Mouse (Mus musculus) small intestine, adult 2 months (tissue): Measurements from ENCODE around the gene Cdk2ap2. TPM values are rescaled to one million over a fixed set of nuclear protein-coding genes. Genes with fewer than 3 reads are reported as not detected.
A peak's percentile ranks its signal among the peaks of the same experiment; 100 is the strongest.

Experiments used
- H3K27ac ChIP-seq: fragments of 200-500 bp; 2 replicates; pipeline ENCODE4 v1.5.1; 2012; ENCODE audit warnings: low read depth, low read length, control low read depth, inconsistent platforms; ENCODE audit not compliant: insufficient read depth
- H3K27me3 ChIP-seq: fragments of 200-500 bp; 2 replicates; pipeline ENCODE4 v1.6.1; 2012; ENCODE audit warnings: mild to moderate bottlenecking, moderate library complexity, low read length, inconsistent platforms; ENCODE audit not compliant: control insufficient read depth, insufficient read depth
- H3K36me3 ChIP-seq: fragments of 200-500 bp; 2 replicates; pipeline ENCODE4 v1.6.1; 2012; ENCODE audit warnings: mild to moderate bottlenecking, low read length, control low read depth, inconsistent platforms; ENCODE audit not compliant: control insufficient read depth, insufficient read depth
- H3K4me1 ChIP-seq: fragments of 200-500 bp; 2 replicates; pipeline ENCODE4 v1.6.1; 2012; ENCODE audit warnings: low read length, inconsistent platforms, mixed read lengths; ENCODE audit not compliant: control insufficient read depth, insufficient read depth, insufficient read length
- H3K4me3 ChIP-seq: fragments of 200-500 bp; 2 replicates; pipeline ENCODE4 v1.5.1; 2012; ENCODE audit warnings: low read depth, mild to moderate bottlenecking, control low read depth, inconsistent platforms, low read length, moderate library complexity
- CTCF ChIP-seq: fragments of 200-500 bp; IDR thresholded peaks from 2 replicates; pipeline ENCODE4 v1.5.1; 2012; ENCODE audit warnings: low read depth, mild to moderate bottlenecking, control low read depth, inconsistent platforms, low read length, moderate library complexity, mixed read lengths; ENCODE audit not compliant: insufficient replicate concordance, insufficient read length; ENCODE audit errors: extremely low read depth
- POLR2A ChIP-seq: fragments of 200-500 bp; IDR thresholded peaks from 2 replicates; pipeline ENCODE4 v1.6.1; 2012; ENCODE audit warnings: low read depth, mild to moderate bottlenecking, control low read depth, inconsistent platforms, low read length, moderate library complexity
- WGBS: fragments of 180-500 bp; shearing (Covaris S2); methylation state at CpG from one replicate; pipeline ENCODE4 v1.1.7; 2018; 5-methylcytosine and 5-hydroxymethylcytosine counted together
- polyA plus RNA-seq: library from polyadenylated mRNA; depleted of rRNA; stranded (reverse); fragments of >200 nt; gene quantifications from 2 replicates; pipeline ENCODE4 v1.2.3, GENCODE M21; 2012

Gene Cdk2ap2
- polyA plus RNA-seq, 1 experiment: 366 TPM

- Histone ChIP-seq H3K27me3 (no peaks in the 10 kb centered on the region), H3K36me3 (peaks cover 7% of the 10 kb centered on the region; the same call in 1 of the 2 replicates), H3K4me1 (peaks cover 34% of the 10 kb centered on the region), H3K27ac (no peak overlapping the region), H3K4me3 (no peak overlapping the region)
- WGBS: 82% methylated on average over 3 of the region's 3 CpGs
- TF ChIP-seq CTCF (no peak), POLR2A (no peak)
Observed at GRCm38 (mm10) chr19:4095802-4096201, 1.2 kb upstream of the Cdk2ap2 start.

GRCm38 (mm10) chr19:4097441-4097825, 451 bp downstream of the Cdk2ap2 start:
- peak overlapping the region; percentile 88 for H3K27ac ChIP-seq
- H3K36me3 ChIP-seq: peaks cover 7% of the 10 kb centered on the region; the same call in 1 of the 2 replicates
- no peak; the same call in 1 of the 2 replicates for TF ChIP-seq POLR2A
- no peak for TF ChIP-seq CTCF
- peaks cover 35% of the 10 kb centered on the region for H3K4me1 ChIP-seq
- H3K27me3 ChIP-seq: no peaks in the 10 kb centered on the region
- peak overlapping the region; percentile 81 for H3K4me3 ChIP-seq
- 2% methylated on average over 21 of the region's 21 CpGs for WGBS

- peaks cover 33% of the 10 kb centered on the region for H3K4me1 ChIP-seq
- peak overlapping the region; percentile 24 for H3K4me3 ChIP-seq
- TF ChIP-seq POLR2A: no peak
- TF ChIP-seq CTCF: no peak
- peaks cover 10% of the 10 kb centered on the region for H3K36me3 ChIP-seq
- H3K27ac ChIP-seq: no peak overlapping the region
- WGBS: 75% methylated on average over 13 of the region's 13 CpGs
- H3K27me3 ChIP-seq: no peaks in the 10 kb centered on the region
Observed at GRCm38 (mm10) chr19:4098426-4098825, 1.4 kb downstream of the Cdk2ap2 start.

- Histone ChIP-seq H3K4me3 (peak overlapping the region; percentile 91), H3K27ac (peak overlapping the region; percentile 85), H3K4me1 (peaks cover 29% of the 10 kb centered on the region), H3K27me3 (no peaks in the 10 kb centered on the region), H3K36me3 (peaks cover 15% of the 10 kb centered on the region)
- TF ChIP-seq POLR2A: no peak
- TF ChIP-seq CTCF: peak; percentile 96
- WGBS: 2% methylated on average over 9 of the region's 9 CpGs
Observed at GRCm38 (mm10) chr19:4099056-4099455, 2.1 kb downstream of the Cdk2ap2 start.

GRCm38 (mm10) chr19:4099837-4100717, 3.1 kb downstream of the Cdk2ap2 start, which contains the start of gene Pitpnm1:
Pitpnm1 (plus strand) TSS chr19:4099998.
- Histone ChIP-seq H3K4me1 (peaks cover 26% of the 10 kb centered on the region), H3K27ac (peak within 1 kb of the TSS; percentile 90)
- WGBS: 1% methylated on average over 53 of the region's 53 CpGs

GRCm38 (mm10) chr19:4100718-4101261, 3.8 kb downstream of the Cdk2ap2 start:
- 4% methylated on average over 51 of the region's 52 CpGs for WGBS
- Histone ChIP-seq H3K4me3 (peak overlapping the region; percentile 91), H3K4me1 (peaks cover 26% of the 10 kb centered on the region), H3K27me3 (no peaks in the 10 kb centered on the region), H3K36me3 (peaks cover 29% of the 10 kb centered on the region), H3K27ac (no peak overlapping the region)
- TF ChIP-seq POLR2A (no peak), CTCF (no peak)

More at GRCm38 (mm10) chr19:4099837-4100717, 3.1 kb downstream of the Cdk2ap2 start, which contains the start of gene Pitpnm1:
- Histone ChIP-seq H3K4me3 (peak within 1 kb of the TSS; percentile 91), H3K27me3 (no peaks in the 10 kb centered on the region), H3K36me3 (peaks cover 22% of the 10 kb centered on the region)
- TF ChIP-seq CTCF (no peak), POLR2A (peak; percentile 71)

GRCm38 (mm10) chr19:4101466-4101865, 4.5 kb downstream of the Cdk2ap2 start:
- Histone ChIP-seq H3K4me3 (no peak overlapping the region), H3K27ac (no peak overlapping the region), H3K36me3 (peaks cover 33% of the 10 kb centered on the region), H3K4me1 (peaks cover 24% of the 10 kb centered on the region), H3K27me3 (no peaks in the 10 kb centered on the region)
- TF ChIP-seq CTCF (no peak), POLR2A (no peak)
- WGBS: 92% methylated on average over 6 of the region's 6 CpGs
